Mouse (Mus musculus) urinary bladder, adult 18-20 months (tissue): ENCODE measurements around the gene Slc15a5.

Experiments
- DNase-seq, 2 experiments: peaks; one replicate each; pipeline ENCODE4 v3.0.0; 2022; ENCODE audit warnings: low spot score in 2 of 2, mixed read lengths in 2 of 2

Gene Slc15a5

GRCm38 (mm10) chr6:137962836-137963235 lies 116.9 kb downstream of the Slc15a5 start:
- DNase-seq = no peak

GRCm38 (mm10) chr6:137960023-137960778 lies 119.5 kb downstream of the Slc15a5 start:
- DNase-seq = no peak

- no peak for DNase-seq
Observed at GRCm38 (mm10) chr6:137957630-137958029, 122.1 kb downstream of the Slc15a5 start.

GRCm38 (mm10) chr6:137956783-137957429 lies 122.8 kb downstream of the Slc15a5 start:
- no peak for DNase-seq

- no peak for DNase-seq
Observed at GRCm38 (mm10) chr6:137946520-137946919, 133.2 kb downstream of the Slc15a5 start.

GRCm38 (mm10) chr6:137940374-137941218 lies 139.1 kb downstream of the Slc15a5 start:
- no peak for DNase-seq

- DNase-seq = no peak
Observed at GRCm38 (mm10) chr6:137937541-137937940, 142.2 kb downstream of the Slc15a5 start.

- DNase-seq = no peak
Observed at GRCm38 (mm10) chr6:137936268-137936667, 143.4 kb downstream of the Slc15a5 start.

GRCm38 (mm10) chr6:137935857-137936256 lies 143.9 kb downstream of the Slc15a5 start:
- no peak for DNase-seq

GRCm38 (mm10) chr6:137935341-137935740 lies 144.4 kb downstream of the Slc15a5 start:
- no peak for DNase-seq

- no peak for DNase-seq
Observed at GRCm38 (mm10) chr6:137934545-137935298, 145.0 kb downstream of the Slc15a5 start.
